Mouse (Mus musculus) megakaryocyte, adult 5-6 weeks (primary cell): ENCODE data around the gene Ppm1h. TPM values are rescaled to one million over a fixed set of nuclear protein-coding genes. Genes with fewer than 3 reads are reported as not detected.

Source experiments
- ATAC-seq: 2 replicates; pipeline ENCODE4 v1.8.0; 2016; ENCODE audit warnings: mild to moderate bottlenecking, inconsistent platforms; ENCODE audit not compliant: poor library complexity, severe bottlenecking
- total RNA-seq, 2 experiments: library from RNA; stranded (forward) in 1 of 2; stranded (reverse) in 1 of 2; fragments of 153-499, 151-499 nt in 1 of 2; fragments of 221-1000, 200-1000 nt in 1 of 2; gene quantifications; 2 replicates each; pipeline versions ENCODE4 v1.2.3 to v1.2.4; 2015 to 2017

Gene Ppm1h
- total RNA-seq (2015) (31.8 and 46.5 TPM in 2 replicates), total RNA-seq (2017) (27.9 and 36.6 TPM in 2 replicates)

GRCm38 (mm10) chr10:122678541-122679436 is at the start of gene Ppm1h:
TSS of gene Ppm1h (plus strand) at chr10:122678762.
- peak; percentile 73 for ATAC-seq

DNA sequence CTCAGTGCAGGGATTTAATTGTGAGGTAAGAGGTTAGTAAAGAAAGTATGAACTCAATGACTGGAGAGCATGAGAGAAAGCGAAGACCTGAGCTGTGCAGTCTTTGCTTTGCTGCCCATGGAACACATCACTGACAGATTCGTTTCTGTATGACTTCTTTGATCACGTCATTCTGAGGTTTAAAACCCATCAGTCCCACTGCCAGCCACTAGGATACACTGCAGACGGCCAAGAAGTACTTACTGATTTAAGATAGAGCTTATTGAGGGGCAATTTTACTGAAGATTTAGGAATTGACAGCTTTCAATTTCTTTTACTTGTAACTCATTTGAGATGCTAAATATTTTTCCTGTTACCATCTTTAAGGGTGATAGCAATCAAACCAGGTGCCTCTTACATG is 49.6 kb upstream of the Ppm1h start:
- no peak for ATAC-seq

DNA sequence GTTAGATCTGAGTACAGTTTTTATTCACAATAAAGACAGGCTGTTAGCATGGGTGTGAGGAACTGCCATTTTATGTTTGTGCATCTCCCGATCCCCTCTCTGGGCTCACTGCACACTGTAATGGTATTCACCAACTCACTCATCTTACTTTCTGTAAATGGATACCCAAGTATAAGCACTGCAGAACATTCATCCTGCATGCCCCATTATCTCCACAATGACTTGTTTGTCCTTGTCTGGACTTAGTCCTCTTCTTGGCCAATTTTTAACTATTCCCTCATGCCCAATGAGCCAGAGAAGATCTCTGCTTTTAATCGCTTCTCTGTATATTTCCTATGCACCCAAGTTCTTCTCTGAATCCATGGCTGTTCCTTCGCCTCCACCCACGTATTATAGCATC is 38.7 kb upstream of the Ppm1h start:
- no peak for ATAC-seq

DNA sequence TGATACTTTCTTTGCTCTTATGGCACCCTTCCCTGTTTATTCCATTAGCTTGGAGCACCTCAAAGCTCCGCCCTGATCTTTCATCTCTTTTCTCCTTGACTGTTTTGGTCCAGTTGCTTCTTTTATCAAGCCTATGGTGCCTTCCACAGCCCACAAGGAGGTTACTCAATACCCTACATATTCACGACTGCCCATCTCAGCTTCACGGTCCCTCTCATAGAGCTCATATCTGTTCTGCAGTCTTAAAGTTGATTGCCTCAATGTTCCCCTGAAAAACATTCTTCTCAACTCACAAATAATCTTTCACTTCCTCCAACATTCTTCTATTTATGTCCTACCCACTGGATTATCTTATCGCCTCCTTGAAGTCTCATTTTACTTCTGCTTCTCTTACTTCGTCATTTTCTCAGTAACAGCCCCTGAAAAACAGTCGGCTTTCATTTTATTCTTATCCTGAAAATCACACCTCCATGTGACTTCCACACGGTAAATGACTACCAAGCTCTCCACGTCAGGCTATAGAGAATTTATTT is 37.2 kb upstream of the Ppm1h start:
- ATAC-seq = peak; percentile 68

GRCm38 (mm10) chr10:122642125-122642524 is 36.4 kb upstream of the Ppm1h start:
- peak; percentile 92 for ATAC-seq

DNA sequence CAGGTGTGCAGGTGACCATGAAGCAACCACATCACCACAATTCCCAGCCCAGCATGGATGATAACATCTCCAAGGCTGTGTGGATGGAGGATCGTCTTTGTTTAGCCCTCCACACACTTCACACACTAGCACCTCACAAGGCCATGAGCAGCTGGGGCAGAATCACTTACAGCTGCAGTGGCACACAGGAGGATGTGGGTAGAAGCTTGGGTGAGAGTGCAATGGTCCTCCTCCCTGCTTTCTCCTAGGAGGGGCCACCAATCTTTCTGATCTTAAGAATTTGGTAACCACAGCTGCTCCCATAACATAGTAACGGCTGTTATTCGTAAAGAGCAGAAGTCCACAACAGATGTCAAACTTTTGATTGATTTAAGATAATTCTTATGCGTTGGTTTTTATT is 26.6 kb upstream of the Ppm1h start:
- ATAC-seq = peak; percentile 74

- peak; percentile 83 for ATAC-seq
These were observed 26.0 kb upstream of the Ppm1h start for GRCm38 (mm10) chr10:122652578-122652977.

GRCm38 (mm10) chr10:122665652-122666051 is 12.9 kb upstream of the Ppm1h start:
- no peak for ATAC-seq

DNA sequence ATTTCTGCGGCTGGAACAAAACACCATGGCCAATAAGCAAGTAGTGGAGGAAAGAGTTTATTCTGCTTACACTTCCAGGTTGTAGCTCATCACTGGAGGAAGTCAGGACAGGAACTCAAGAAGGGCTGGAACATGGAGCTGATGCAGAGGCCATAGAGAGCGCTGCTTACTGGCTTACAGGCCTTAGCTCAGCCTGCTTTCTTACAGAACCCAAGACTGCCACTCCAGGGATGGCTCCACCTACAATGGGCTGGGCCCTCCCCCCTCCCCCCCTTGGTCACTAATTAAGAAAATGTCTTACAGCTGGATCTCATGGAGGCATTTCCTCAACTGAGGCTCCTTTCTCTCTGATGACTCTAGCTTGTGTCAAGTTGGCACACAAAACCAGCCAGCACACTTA is 7.3 kb upstream of the Ppm1h start:
- ATAC-seq = no peak

GRCm38 (mm10) chr10:122672044-122672443 is 6.5 kb upstream of the Ppm1h start:
- ATAC-seq = 0 out of 2 replicates have a peak, but pooled peaks have one; percentile 35

DNA sequence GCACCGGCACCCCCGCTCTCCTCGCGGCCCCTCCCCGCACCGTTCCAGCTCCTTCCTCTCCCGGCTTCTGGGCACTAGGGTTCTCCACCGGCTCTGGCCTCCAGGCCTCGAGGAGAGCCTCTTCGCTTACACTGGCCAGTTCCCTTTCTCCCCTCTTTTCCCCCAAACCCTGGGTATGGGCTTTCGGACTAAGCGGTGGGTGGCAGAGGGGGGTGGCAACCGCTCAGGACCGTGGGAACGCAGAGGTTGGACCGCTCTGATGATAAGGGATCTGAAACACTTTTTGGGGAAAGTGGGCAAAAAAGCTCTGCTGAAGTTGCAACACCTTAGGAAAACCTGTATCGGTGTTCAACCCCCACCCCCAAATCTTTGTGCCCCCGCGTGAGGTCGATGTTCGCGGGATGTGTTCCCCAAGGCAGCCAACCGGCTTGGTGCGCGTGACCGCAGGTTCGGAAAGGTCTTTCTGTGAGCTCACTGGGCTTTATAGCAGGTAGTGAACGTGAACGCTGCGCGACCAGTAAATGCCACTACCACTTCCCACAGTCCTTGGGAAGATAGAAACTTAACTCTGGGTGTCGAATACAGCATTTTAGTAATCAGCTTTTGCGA is 979 bp downstream of the Ppm1h start:
- peak; percentile 48 for ATAC-seq

- ATAC-seq = peak; percentile 34
These were observed 2.0 kb downstream of the Ppm1h start for GRCm38 (mm10) chr10:122680387-122681084.

DNA sequence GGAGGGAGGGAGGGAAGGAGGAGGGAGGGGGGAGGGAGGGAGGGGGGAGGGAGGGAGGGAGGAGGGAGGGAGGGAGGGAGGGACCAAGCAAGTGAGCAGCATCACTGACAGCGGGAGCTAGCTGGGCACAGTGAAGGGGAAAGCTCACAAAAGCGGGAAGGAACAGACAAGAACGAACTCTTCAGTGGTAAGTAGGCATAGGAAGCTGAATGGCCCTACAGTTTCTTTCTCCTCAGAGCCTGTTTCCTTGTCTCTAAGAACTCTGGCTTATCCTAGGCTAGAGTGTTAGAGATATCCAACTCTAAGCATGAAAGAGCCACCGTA is 2.5 kb downstream of the Ppm1h start:
- no peak for ATAC-seq

DNA sequence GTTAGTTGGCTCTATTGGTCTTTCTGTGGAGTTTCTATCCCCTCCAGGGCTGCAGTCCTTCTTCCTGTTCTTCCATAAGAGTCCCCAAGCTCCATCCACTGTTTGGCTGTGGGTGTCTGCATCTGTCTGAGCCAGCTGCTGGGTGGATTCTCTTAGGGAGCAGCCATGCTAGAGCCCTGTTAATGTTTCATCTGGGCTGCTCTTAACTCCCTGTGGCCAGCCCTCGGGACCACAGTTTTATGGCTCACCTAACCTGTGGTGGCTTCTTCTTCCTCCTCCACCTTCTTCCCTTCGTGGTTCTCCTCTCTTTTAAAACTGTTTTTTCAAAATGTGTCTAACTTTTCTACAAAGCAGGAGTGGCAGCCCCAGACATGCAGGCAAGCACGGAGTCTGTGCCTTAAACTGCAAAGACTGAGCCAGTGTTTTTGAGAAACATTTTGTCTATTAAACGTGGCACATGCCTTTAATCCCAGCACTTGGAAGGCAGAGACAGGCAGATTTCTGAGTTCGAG is 5.3 kb downstream of the Ppm1h start:
- ATAC-seq = no peak

DNA sequence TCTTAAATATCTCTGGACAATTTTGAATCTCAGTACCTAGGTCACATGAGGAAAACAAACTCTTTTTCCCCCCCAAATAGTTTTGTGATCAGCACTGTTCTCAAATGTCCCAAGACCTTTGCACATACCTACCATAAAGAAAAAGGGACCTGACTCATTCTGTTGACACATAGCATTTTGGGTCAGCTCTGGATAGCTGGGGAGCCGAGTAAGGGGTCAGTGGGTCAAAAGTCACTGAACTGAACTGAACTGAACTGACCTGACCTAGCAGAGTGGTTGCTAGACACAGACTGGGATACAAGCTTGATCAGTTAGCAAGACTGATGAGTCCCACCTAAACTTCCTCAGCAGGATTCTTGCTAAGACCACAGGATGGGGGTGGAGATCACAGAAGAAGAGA is 6.7 kb downstream of the Ppm1h start:
- ATAC-seq = no peak

GRCm38 (mm10) chr10:122685836-122686531 is 7.4 kb downstream of the Ppm1h start:
- no peak for ATAC-seq

DNA sequence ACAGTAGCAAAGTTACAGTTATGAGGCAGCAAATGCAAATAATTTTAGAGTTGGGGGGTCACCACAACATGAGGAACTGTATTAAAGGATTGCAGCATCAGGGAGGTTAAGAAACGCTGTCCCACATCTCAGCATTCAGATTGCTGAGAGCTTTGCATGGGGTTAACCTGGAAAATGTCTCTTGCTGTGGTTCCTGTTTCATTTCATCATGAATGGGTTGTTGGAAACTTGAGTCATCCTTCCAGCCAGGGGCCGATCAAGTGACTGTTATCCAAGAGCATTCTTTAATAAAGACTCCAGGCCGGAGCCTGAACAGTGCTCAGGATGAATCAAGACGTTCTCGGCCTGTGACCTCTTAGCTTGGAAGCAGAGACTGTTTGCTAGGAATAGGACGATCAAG is 12.1 kb downstream of the Ppm1h start:
- ATAC-seq = peak; percentile 92

DNA sequence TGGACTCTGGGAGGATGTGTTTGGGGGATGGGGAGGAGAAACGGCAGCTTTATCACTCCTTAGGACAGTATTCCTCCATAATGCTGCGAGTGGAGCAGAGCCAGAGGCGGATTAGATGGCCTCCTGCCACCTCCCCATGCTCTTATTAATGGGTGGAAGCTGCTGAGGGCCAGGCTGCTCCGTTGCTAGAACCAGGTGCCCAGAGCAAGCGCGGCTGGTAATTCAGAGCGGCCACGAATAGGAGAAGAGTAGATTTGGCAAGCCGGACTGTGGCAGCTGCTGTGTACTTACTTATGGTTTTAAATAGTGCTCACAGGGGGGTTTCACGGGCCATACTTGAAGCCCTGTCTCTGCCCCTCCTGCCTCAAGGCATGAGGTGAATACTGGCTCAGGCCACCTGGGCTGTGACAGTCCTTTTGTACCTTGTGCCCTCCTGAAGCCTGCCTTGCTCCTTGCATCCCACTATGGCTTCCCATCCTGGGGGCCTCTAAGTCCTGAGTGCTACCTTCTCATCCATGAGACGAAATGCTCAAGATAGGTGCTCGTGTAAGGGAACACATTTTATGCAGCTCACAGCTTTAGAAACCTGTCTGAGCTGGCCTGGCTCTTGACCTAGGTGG is 14.7 kb downstream of the Ppm1h start:
- no peak for ATAC-seq

DNA sequence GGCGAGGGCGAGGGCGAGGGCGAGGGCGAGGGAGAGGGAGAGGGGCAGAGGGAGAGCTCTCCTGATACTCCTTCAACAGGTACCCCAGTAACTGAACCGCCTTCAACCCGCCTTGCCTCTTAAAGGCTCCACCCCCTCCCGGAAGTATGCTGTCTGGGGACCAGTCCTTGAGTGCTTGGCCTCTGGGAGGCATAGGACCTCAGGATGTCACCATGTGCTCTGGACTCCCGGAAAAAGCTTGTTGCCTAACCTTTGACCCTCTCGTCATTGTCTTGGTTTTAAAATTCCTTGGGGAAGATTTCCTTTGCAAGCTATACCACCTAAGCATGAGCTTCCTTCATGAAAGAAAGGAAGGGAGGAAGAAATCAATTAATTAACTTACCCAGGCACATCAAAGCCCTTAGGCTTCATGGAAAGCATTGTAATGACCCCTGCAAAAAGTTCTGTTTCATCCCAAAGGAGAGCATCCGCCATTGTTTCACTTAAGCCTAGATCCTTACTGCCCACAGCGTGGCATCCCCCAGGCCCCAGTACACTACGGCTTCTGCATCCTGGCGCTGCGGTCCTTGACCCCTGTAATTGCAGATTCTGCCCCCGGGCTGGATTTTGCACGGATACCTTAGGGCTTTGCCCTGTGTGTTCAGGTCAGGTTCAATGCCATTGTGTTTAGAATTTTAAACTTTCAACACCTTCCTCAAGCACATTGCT is 15.5 kb downstream of the Ppm1h start:
- no peak for ATAC-seq

DNA sequence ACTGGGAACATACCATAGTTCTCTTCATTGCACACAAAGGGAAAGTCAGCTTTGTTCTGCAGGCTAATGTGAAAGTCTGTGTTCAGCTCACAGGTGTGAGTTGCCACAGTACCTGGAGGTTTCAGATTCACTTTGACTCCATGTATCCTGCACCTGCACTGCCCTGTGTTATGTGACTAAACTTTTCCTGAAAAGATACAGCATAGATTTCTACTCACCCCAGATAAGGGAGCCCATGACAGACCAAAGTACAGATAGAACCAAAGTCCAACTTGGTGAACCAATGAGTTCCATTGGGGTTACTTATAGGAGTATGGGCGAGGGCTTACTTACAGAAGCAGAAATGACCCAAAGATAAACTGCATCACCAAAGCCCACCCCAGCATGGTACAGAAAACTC is 17.8 kb downstream of the Ppm1h start:
- no peak for ATAC-seq
